Mouse (Mus musculus) thymus, postnatal 36 days (tissue): ENCODE results near the gene Olfr1131.
"Not testable (repeated sequence)": the region's sequence is repeated elsewhere in the genome, so short reads cannot be mapped to it uniquely, and the experiment has no call there.

Experiments used
- DNase-seq, 2 experiments: peaks; one replicate each; pipeline ENCODE4 v3.0.0; 2022; ENCODE audit warnings: mixed read lengths in 2 of 2

Olfr1131 gene

DNA sequence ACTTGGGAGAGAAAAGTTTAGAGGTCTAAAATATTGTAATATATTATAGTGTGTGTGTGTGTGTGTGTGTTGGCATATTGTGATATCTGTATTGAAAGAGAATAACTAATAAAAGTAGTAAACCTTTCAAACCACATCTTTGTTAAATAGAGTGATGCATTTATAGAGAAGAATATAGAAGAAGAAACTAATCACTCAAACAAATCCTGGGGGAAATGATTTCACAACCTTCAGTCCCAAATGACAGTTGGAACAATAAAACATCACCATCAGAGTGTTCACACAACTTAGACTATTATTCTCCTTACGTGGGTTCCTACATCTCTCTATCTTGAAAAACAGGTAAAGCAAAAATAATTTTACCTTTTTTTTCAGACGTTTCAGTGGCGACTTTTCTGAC, at the start of gene Olfr1131:
Olfr1131 (plus strand) TSS at position 301 of the 400 bp plus-strand sequence.
- DNase-seq = no peak

DNA sequence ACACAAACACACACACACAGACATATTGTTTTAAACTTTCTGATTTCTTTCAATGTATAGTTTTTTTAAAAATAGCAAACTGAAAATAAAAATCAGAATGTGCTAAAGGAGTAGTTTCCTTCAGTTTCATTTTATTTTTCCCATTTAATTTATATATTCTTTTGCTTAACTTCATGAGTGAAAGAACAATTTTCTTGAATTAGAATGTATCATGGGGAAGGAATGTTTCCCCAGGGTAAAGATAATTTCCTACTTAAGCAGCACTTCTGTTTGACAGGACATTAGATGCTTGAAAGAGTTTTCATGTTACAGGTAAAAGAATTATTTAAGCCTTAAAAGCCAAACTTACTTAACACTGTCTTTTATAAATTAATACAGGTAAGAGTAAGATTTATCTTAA, 21.0 kb upstream of the Olfr1131 start, which contains the start of gene Olfr1130:
Olfr1130 (plus strand) TSS at position 301 of the 400 bp plus-strand sequence.
- DNase-seq = not testable (repeated sequence)

DNA sequence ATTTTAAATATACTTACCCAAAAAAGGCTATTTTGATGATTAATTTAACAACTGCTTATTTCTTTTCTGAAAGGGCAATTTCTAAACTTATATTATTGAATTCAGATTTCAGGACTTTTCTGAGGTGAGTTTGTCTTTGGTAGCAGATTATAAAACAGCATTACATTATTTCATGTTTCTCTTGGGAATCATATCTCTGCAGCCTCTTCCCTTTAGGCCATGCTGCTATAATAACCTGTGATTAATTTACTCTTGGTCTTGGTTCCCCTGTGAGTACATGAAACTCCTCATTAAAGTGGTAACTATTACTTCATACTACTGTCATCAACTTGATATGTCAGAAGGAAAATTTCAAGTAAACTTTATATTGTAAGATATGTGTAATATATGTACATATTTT, 10.5 kb downstream of the Olfr1131 start, which contains the start of gene Olfr1132:
Olfr1132 (minus strand) TSS at position 101 of the 400 bp plus-strand sequence.
- no peak for DNase-seq

DNA sequence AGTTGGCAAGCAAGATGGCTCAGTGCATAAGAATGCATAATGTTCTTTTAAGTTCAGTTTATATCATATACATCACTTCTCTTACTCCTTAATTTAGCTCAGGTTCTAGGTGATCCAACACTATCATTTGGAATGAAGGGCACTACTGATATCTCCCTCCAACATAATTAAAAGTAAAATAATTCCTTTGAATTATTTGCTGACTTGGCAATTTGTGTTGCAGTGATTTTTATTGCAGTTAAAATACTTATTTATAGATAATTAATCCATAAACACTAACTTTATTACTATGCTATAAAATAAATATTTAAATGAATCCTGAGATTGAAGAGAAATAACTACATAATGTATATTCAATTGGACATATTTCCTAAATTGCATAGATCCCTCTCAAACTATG, 15.5 kb downstream of the Olfr1131 start:
- no peak for DNase-seq

GRCm38 (mm10) chr2:87647274-87647673, 20.4 kb downstream of the Olfr1131 start, which contains the start of gene Olfr1133:
Gene Olfr1133, minus strand, starts transcription at chr2:87647374.
- no peak for DNase-seq

- no peak for DNase-seq
Measured at GRCm38 (mm10) chr2:87658360-87658759, 31.5 kb downstream of the Olfr1131 start, which contains the start of gene Olfr1134. Gene Olfr1134, minus strand, starts transcription at chr2:87658460.

GRCm38 (mm10) chr2:87673564-87673963, 46.7 kb downstream of the Olfr1131 start, which contains the start of gene Olfr1135:
Gene Olfr1135, minus strand, starts transcription at chr2:87673664.
- DNase-seq = no peak
